Mouse (Mus musculus): ENCODE measurements around the gene Qtrt1.

DNA sequence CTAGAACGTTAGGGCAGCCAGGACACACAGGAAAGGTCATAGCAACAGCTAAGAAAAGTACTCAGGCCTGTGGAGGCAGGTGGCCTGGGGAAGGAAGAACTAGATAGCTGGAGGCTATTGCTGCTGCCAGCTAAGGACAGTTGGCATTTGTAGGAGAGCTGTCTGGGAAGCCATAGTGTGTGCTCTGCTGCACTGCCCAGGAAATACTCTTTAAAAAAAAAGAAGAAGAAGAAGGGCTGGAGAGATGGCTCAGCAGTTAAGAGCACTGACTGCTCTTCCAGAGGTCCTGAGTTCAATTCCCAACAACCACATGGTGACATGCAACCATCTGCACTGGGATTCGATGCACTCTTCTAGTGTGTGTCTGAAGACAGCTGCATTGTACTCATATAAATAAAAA, 41.8 kb downstream of the Qtrt1 start:
- TF ChIP-seq POLR2A (IDR thresholded peaks at IDR 0.05; ENCODE audit: insufficient read depth, low read depth, low read length) (no peak), CTCF (IDR thresholded peaks at IDR 0.05; ENCODE audit: insufficient read depth, low read depth, low read length) (no peak)
